16 mouse cellular contexts compared by ENCODE assay signal in the genomic region with DNA sequence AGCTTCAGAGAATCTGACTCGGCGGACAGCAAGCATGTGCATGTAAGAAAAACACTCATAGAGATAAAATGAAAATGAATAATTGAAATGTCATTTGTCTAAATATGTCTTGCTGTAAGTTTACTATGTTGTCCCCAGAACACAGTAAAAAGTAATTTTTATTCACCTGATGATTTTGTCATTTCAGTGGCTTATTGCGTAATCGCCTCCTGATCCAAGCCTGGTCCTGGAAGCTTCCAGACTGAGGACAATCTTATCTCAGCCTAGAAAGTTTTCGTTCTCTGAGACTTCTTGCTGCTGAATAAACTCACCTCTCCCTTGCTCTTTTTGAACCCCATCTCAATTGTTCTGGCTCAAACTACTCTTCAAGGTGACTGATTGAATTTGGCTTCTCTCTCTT.
"Had no signal": no experiment of that assay in that cellular context is flagged by ENCODE, and none has a peak within 500 bp of the region (broad histone marks: within the 10 kb centered on the region; RNA-seq: fewer than 3 reads in every experiment).

No protein-coding gene starts in this region.

- H3K36me3 ChIP-seq: neural tube, embryonic 13.5 days; neural tube, embryonic 15.5 days; stomach, embryonic 15.5 days had no signal

- H3K4me1 ChIP-seq: neural tube, embryonic 13.5 days; neural tube, embryonic 15.5 days; stomach, embryonic 15.5 days had no signal

- H3K27me3 ChIP-seq: neural tube, embryonic 13.5 days; neural tube, embryonic 15.5 days; stomach, embryonic 15.5 days had no signal

- H3K4me3 ChIP-seq: neural tube, embryonic 13.5 days; neural tube, embryonic 15.5 days; stomach, embryonic 15.5 days had no signal

- H3K9me3 ChIP-seq: neural tube, embryonic 13.5 days; neural tube, embryonic 15.5 days; stomach, embryonic 15.5 days had no signal

- H3K9ac ChIP-seq: neural tube, embryonic 13.5 days; neural tube, embryonic 15.5 days; stomach, embryonic 15.5 days had no signal

- DNase-seq: retina, postnatal 1 day; right cerebral cortex, adult 18-20 months; right cerebral cortex, postnatal 14 days; right cerebral cortex, postnatal 25 days; right cerebral cortex, postnatal 4 days; spleen, adult 18-20 months; thymus, adult 18-20 months; thymus, adult 2 months; thymus, postnatal 14 days; thymus, postnatal 25 days; thymus, postnatal 36 days; thymus, postnatal 4 days had no signal

- H3K4me2 ChIP-seq: neural tube, embryonic 13.5 days; neural tube, embryonic 15.5 days; stomach, embryonic 15.5 days had no signal

- H3K27ac ChIP-seq: neural tube, embryonic 13.5 days; neural tube, embryonic 15.5 days; stomach, embryonic 15.5 days; stomach, postnatal 0 days had no signal
